ENCODE assay signal across 16 mouse cellular contexts in the genomic region with DNA sequence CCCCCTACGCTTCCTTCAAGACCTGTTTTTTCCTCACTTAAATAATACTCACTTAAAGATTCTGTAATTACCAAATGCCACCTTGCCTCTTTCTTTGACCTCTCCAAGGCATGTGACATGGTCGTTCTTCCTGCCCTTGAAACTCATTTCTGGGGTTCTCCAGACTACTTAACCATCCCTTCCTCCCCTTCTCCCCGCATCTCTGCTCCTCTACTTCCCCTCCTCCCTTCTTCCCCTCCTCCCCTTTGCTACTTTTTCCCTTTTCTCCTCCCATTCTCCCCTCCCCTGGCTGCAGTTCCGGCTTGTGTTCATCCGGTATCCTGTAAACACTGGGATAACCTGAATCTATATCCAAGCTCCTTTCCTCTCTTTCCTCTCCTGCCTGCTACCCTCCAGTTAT.
"Had no signal": no experiment of that assay in that cellular context is flagged by ENCODE, and none has a peak within 500 bp of the region (broad histone marks: within the 10 kb centered on the region; RNA-seq: fewer than 3 reads in every experiment).

No protein-coding gene starts in this region.

- H3K9ac ChIP-seq: kidney, embryonic 15.5 days; limb, embryonic 13.5 days; liver, embryonic 13.5 days; liver, postnatal 0 days; midbrain, embryonic 12.5 days had no signal

- H3K36me3 ChIP-seq: kidney, embryonic 15.5 days; limb, embryonic 10.5 days; limb, embryonic 13.5 days; liver, embryonic 13.5 days; midbrain, embryonic 12.5 days had no signal

- H3K27ac ChIP-seq: kidney, embryonic 15.5 days; layer of hippocampus, adult 2 months; limb, embryonic 10.5 days; limb, embryonic 13.5 days; liver, embryonic 13.5 days; midbrain, embryonic 12.5 days had no signal

- H3K4me2 ChIP-seq: kidney, embryonic 15.5 days; liver, embryonic 13.5 days; midbrain, embryonic 12.5 days had no signal

- H3K4me1 ChIP-seq: kidney, embryonic 15.5 days; limb, embryonic 10.5 days; limb, embryonic 13.5 days; liver, embryonic 13.5 days; midbrain, embryonic 12.5 days had no signal

- H3K9me3 ChIP-seq: kidney, embryonic 15.5 days; limb, embryonic 10.5 days; limb, embryonic 13.5 days; liver, embryonic 13.5 days; midbrain, embryonic 12.5 days had no signal

- DNase-seq: kidney, adult 18-20 months; kidney, postnatal 14 days; layer of hippocampus, adult 9-11 months; liver, embryonic 13.5 days; liver, postnatal 0 days; thymus, adult 18-20 months; thymus, postnatal 14 days; thymus, postnatal 4 days had no signal

- H3K4me3 ChIP-seq: kidney, embryonic 15.5 days; layer of hippocampus, adult 2 months; limb, embryonic 10.5 days; limb, embryonic 13.5 days; liver, embryonic 13.5 days; midbrain, embryonic 12.5 days had no signal

- H3K27me3 ChIP-seq: kidney, embryonic 15.5 days; limb, embryonic 13.5 days; liver, embryonic 13.5 days; midbrain, embryonic 12.5 days had no signal

- ATAC-seq: inflammation-experienced regulatory T-cells, adult 6 months; intestine, embryonic 16.5 days; liver, postnatal 0 days; midbrain, embryonic 16.5 days had no signal
